Mouse (Mus musculus) forebrain, embryonic 15.5 days (tissue): ENCODE results near the gene Zscan4-ps1. TPM values are rescaled to one million over a fixed set of nuclear protein-coding genes. Genes with fewer than 3 reads are reported as not detected.
"Not testable (repeated sequence)": the region's sequence is repeated elsewhere in the genome, so short reads cannot be mapped to it uniquely, and the experiment has no call there.

Source experiments
- ATAC-seq: fragments of 200-750 bp; cut with Nextera tagmentation; replicated peaks from 2 replicates; pipeline ENCODE4 v1.8.0; 2017; ENCODE audit warnings: mild to moderate bottlenecking, moderate TSS enrichment, moderate library complexity
- H3K27ac ChIP-seq: fragments of 300-500 bp; sonication (generic); replicated peaks from 2 replicates; pipeline ENCODE4 v1.5.1; 2015; ENCODE audit warnings: mild to moderate bottlenecking, inconsistent platforms
- H3K27me3 ChIP-seq: fragments of 300-500 bp; sonication (generic); 2 replicates; pipeline ENCODE4 v1.6.1; 2015; ENCODE audit warnings: inconsistent platforms
- H3K36me3 ChIP-seq: fragments of 300-500 bp; sonication (generic); 2 replicates; pipeline ENCODE4 v1.6.1; 2015; ENCODE audit warnings: mild to moderate bottlenecking, inconsistent platforms
- H3K4me1 ChIP-seq: fragments of 300-500 bp; sonication (generic); 2 replicates; pipeline ENCODE4 v1.6.1; 2015; ENCODE audit warnings: inconsistent platforms
- H3K4me2 ChIP-seq: fragments of 300-500 bp; sonication (generic); replicated peaks from 2 replicates; pipeline ENCODE4 v1.6.1; 2015; ENCODE audit warnings: mild to moderate bottlenecking, inconsistent platforms
- H3K4me3 ChIP-seq: fragments of 300-500 bp; sonication (generic); 2 replicates; pipeline ENCODE4 v1.5.1; 2015; ENCODE audit warnings: mild to moderate bottlenecking, inconsistent platforms
- H3K9ac ChIP-seq: fragments of 300-500 bp; sonication (generic); replicated peaks from 2 replicates; pipeline ENCODE4 v1.6.1; 2015; ENCODE audit warnings: mild to moderate bottlenecking, inconsistent platforms
- H3K9me3 ChIP-seq: fragments of 300-500 bp; sonication (generic); 2 replicates; pipeline ENCODE4 v1.6.1; 2016; ENCODE audit warnings: inconsistent platforms
- WGBS: fragments of 180-500 bp; shearing (Covaris S2); methylation state at CpG from one replicate; pipeline ENCODE4 v1.1.7; 2015; ENCODE audit warnings: mixed read lengths; 5-methylcytosine and 5-hydroxymethylcytosine counted together
- polyA plus RNA-seq: library from polyadenylated mRNA; unstranded; fragments of >200 nt; fragmentation: Nextera tagmentation; extraction: Ambion mirVana; gene quantifications from 2 replicates; pipeline ENCODE4 v1.2.1, GENCODE M21; 2015

Zscan4-ps1 gene
- not detected in 2 replicates for polyA plus RNA-seq

- H3K9me3 ChIP-seq, H3K36me3 ChIP-seq, H3K27ac ChIP-seq, H3K4me3 ChIP-seq, H3K9ac ChIP-seq, H3K4me2 ChIP-seq, H3K4me1 ChIP-seq, ATAC-seq, H3K27me3 ChIP-seq: not testable (repeated sequence)
- WGBS: 87% methylated on average over 2 of the region's 2 CpGs
Observed at GRCm38 (mm10) chr7:11069591-11069990, at the start of gene Zscan4-ps1. Gene Zscan4-ps1 (minus strand): TSS chr7:11069691.

Other genes starting within 250 kb of the Zscan4-ps1 start
- gene Zscan4b, start 164.6 kb downstream of the Zscan4-ps1 start, polyA plus RNA-seq: not detected in 2 replicates
- gene Zscan4c, start 63.9 kb downstream of the Zscan4-ps1 start, polyA plus RNA-seq: not detected in 2 replicates
- gene Zscan4d, start 96.5 kb upstream of the Zscan4-ps1 start, polyA plus RNA-seq: not detected in 2 replicates
- gene Zscan4e, start 241.0 kb upstream of the Zscan4-ps1 start, polyA plus RNA-seq: not detected in 2 replicates